Mouse (Mus musculus) stomach, postnatal 0 days (tissue): ENCODE measurements around the gene Sycp2l. TPM values are rescaled to one million over a fixed set of nuclear protein-coding genes. Genes with fewer than 3 reads are reported as not detected.

Experiments used
- ATAC-seq: fragments of 200-750 bp; cut with Nextera tagmentation; 2 replicates; pipeline ENCODE4 v1.8.0; 2017; ENCODE audit not compliant: low FRiP score, low TSS enrichment
- DNase-seq: peaks from one replicate; pipeline ENCODE4 v3.0.0-alpha.2; 2016; ENCODE audit warnings: low spot score
- H3K27ac ChIP-seq: fragments of 300-500 bp; sonication (generic); replicated peaks from 2 replicates; pipeline ENCODE4 v1.5.1; 2014; ENCODE audit warnings: mild to moderate bottlenecking, control low read depth
- H3K27me3 ChIP-seq: fragments of 300-500 bp; sonication (generic); 2 replicates; pipeline ENCODE4 v1.6.1; 2014; ENCODE audit warnings: low read length; ENCODE audit not compliant: control insufficient read depth, insufficient read depth
- H3K36me3 ChIP-seq: fragments of 300-500 bp; sonication (generic); 2 replicates; pipeline ENCODE4 v1.6.1; 2014; ENCODE audit warnings: low read length, mixed read lengths; ENCODE audit not compliant: control insufficient read depth, insufficient read depth
- H3K4me1 ChIP-seq: fragments of 300-500 bp; sonication (generic); replicated peaks from 2 replicates; pipeline ENCODE4 v1.6.1; 2014; ENCODE audit warnings: antibody characterized with exemption; ENCODE audit not compliant: control insufficient read depth, insufficient read depth
- H3K4me2 ChIP-seq: fragments of 300-500 bp; sonication (generic); replicated peaks from 2 replicates; pipeline ENCODE4 v1.6.1; 2014; ENCODE audit warnings: low read depth, mild to moderate bottlenecking, control low read depth, moderate library complexity
- H3K4me3 ChIP-seq: fragments of 300-500 bp; sonication (generic); 2 replicates; pipeline ENCODE4 v1.5.1; 2014; ENCODE audit warnings: low read depth, low read length, control low read depth
- H3K9ac ChIP-seq: fragments of 300-500 bp; sonication (generic); 2 replicates; pipeline ENCODE4 v1.6.1; 2014; ENCODE audit warnings: mild to moderate bottlenecking, low read length, control low read depth, mixed read lengths
- H3K9me3 ChIP-seq: fragments of 300-500 bp; sonication (generic); 2 replicates; pipeline ENCODE4 v1.6.1; 2016; ENCODE audit warnings: low read length; ENCODE audit not compliant: control insufficient read depth
- CTCF ChIP-seq: IDR thresholded peaks from 2 replicates; pipeline ENCODE4 v1.5.1; 2016; ENCODE audit warnings: antibody characterized with exemption, low read depth, mild to moderate bottlenecking, moderate library complexity
- EP300 ChIP-seq: optimal IDR thresholded peaks from 2 replicates; pipeline ENCODE3; 2016; ENCODE audit warnings: antibody characterized with exemption
- WGBS: fragments of 180-500 bp; shearing (Covaris S2); extraction: QIAGEN DNeasy Blood & Tissue Kit; methylation state at CpG from one replicate; pipeline ENCODE4 v1.1.7; 2014; 5-methylcytosine and 5-hydroxymethylcytosine counted together
- polyA plus RNA-seq: library from polyadenylated mRNA; unstranded; fragments of >200 nt; fragmentation: Nextera tagmentation; extraction: Ambion mirVana; gene quantifications from 2 replicates; pipeline ENCODE4 v1.2.1, GENCODE M21; 2015

Sycp2l gene
- polyA plus RNA-seq, 1 experiment from 2014 or later: 0.11 TPM

GRCm38 (mm10) chr13:41091271-41091670, 22.8 kb upstream of the Sycp2l start:
- no peak for TF ChIP-seq EP300
- no peak for TF ChIP-seq CTCF
- H3K27ac ChIP-seq: no peak overlapping the region
- H3K9ac ChIP-seq: no peak overlapping the region
- no peak overlapping the region for H3K4me3 ChIP-seq
- DNase-seq: no peak
- no peaks in the 10 kb centered on the region for H3K27me3 ChIP-seq
- no peaks in the 10 kb centered on the region for H3K9me3 ChIP-seq
- no peaks in the 10 kb centered on the region for H3K4me1 ChIP-seq
- ATAC-seq: no peak
- H3K4me2 ChIP-seq: no peak overlapping the region
- H3K36me3 ChIP-seq: no peaks in the 10 kb centered on the region
- 15% methylated on average over 10 of the region's 10 CpGs for WGBS

DNA sequence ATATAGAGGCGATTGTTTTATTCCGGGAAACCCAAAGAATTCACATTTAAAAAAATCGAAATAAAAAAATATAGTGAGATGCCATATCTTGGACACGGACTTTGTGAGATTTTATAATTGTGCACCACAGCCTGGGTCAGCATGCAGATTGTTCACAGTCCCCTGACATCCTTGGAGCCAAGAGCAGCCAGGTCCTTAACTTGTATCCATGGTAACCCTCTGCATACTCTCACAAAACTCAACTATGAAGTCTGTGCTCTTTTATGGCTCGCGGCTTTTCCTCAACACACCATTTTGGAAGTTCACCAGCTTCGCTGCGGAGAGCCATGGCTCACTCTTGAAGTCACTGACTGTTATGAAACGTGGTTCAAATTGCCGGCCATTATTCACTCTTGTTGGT, 19.9 kb upstream of the Sycp2l start:
- Histone ChIP-seq H3K4me2 (no peak overlapping the region), H3K27me3 (no peaks in the 10 kb centered on the region), H3K9ac (no peak overlapping the region), H3K27ac (no peak overlapping the region), H3K36me3 (no peaks in the 10 kb centered on the region), H3K4me1 (no peaks in the 10 kb centered on the region), H3K9me3 (no peaks in the 10 kb centered on the region), H3K4me3 (no peak overlapping the region)
- no peak for DNase-seq
- WGBS: 70% methylated on average over 10 of the region's 10 CpGs
- TF ChIP-seq EP300: no peak
- TF ChIP-seq CTCF: no peak
- no peak for ATAC-seq

DNA sequence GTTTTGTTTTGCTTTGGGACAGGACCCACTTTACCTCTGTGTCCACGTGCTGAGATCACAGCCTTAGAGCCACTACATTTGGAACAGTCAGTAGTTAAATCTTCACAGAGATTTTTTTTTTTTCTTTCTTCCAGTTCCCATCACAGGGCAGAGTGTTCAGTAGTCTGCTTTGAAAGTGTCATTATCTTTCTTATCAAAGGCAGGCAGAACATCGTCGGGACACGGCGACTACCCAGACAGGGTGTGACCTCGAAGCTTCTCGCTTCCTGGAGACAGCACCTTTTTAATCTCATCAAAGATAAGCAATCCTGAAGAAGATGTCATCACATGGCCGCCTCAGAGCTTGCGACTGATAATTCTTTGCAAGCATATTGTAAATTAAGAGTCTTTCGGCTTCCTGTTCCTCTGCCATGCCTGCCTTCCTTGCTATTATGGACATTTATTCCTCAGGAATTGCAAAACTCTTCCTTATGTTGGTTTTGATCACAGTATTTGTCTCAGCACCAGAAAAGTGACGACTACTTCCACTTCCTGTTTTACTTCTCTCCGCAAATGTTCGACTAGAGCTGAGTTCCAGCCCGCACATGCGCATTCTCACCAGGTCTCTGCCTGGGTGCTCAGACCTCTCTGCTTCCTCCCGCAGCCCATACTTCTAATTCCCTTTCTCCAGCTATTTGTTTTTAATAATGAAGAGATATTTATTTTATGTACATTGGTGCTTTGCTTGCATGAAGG, 16.6 kb upstream of the Sycp2l start:
- DNase-seq (no peak), ATAC-seq (no peak)
- Histone ChIP-seq H3K27ac (no peak overlapping the region), H3K4me3 (no peak overlapping the region), H3K4me1 (no peaks in the 10 kb centered on the region), H3K4me2 (no peak overlapping the region), H3K9ac (no peak overlapping the region), H3K9me3 (no peaks in the 10 kb centered on the region), H3K27me3 (no peaks in the 10 kb centered on the region), H3K36me3 (no peaks in the 10 kb centered on the region)
- WGBS: 53% methylated on average over 16 of the region's 16 CpGs
- TF ChIP-seq EP300 (no peak), CTCF (no peak)

- no peak for DNase-seq
- 83% methylated on average over 15 of the region's 15 CpGs for WGBS
Observed at GRCm38 (mm10) chr13:41098325-41098724, 15.8 kb upstream of the Sycp2l start.

GRCm38 (mm10) chr13:41100031-41100430, 14.1 kb upstream of the Sycp2l start:
- Histone ChIP-seq H3K9me3 (no peaks in the 10 kb centered on the region), H3K4me3 (no peak overlapping the region), H3K27me3 (no peaks in the 10 kb centered on the region), H3K4me2 (no peak overlapping the region), H3K36me3 (no peaks in the 10 kb centered on the region), H3K4me1 (no peaks in the 10 kb centered on the region), H3K27ac (no peak overlapping the region), H3K9ac (no peak overlapping the region)
- 93% methylated on average over 2 of the region's 2 CpGs for WGBS
- ATAC-seq (no peak), DNase-seq (no peak)
- TF ChIP-seq CTCF (no peak), EP300 (no peak)

More at GRCm38 (mm10) chr13:41098325-41098724, 15.8 kb upstream of the Sycp2l start:
- no peak for ATAC-seq
- Histone ChIP-seq H3K27ac (no peak overlapping the region), H3K4me1 (no peaks in the 10 kb centered on the region), H3K4me2 (no peak overlapping the region), H3K27me3 (no peaks in the 10 kb centered on the region), H3K4me3 (no peak overlapping the region), H3K9me3 (no peaks in the 10 kb centered on the region), H3K9ac (no peak overlapping the region), H3K36me3 (no peaks in the 10 kb centered on the region)
- no peak for TF ChIP-seq EP300

DNA sequence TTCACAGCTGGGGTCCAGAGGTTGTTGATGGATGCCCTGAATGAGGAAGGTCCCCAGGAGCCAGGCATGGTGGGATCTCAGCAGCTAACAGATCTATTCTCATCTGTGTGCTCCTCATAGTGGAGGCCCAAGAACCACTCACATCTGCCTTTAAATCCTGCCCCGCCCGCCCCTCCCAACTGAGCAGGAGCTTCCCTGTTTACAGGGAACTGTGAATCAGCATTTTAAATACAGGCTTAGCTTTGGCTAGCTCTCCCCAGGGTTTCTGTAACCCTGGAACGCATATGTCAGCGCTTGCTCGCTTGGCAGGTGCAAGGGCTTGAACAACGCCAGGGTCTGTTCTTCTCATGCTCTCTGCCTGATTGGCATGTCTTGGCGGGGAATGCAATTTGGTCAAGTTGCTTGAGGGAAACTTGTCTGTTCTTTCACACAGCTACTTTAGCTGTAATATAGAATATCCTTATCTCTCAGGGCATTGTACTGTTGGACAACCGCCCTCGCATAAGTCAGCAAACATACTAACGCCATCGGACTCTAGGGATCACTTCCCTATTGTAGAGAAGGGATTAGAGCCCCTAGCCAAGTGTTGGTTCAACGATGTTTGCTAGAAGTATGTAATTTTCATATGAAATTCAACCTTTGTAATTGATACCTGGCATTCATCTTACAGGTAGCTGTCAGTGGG, 10.1 kb upstream of the Sycp2l start:
- ATAC-seq (no peak), DNase-seq (no peak)
- no peak overlapping the region for H3K9ac ChIP-seq
- H3K4me2 ChIP-seq: no peak overlapping the region
- TF ChIP-seq EP300 (no peak), CTCF (no peak)
- WGBS: 67% methylated on average over 12 of the region's 12 CpGs
- H3K27ac ChIP-seq: no peak overlapping the region
- no peaks in the 10 kb centered on the region for H3K27me3 ChIP-seq
- H3K4me1 ChIP-seq: no peaks in the 10 kb centered on the region
- H3K9me3 ChIP-seq: no peaks in the 10 kb centered on the region
- H3K36me3 ChIP-seq: no peaks in the 10 kb centered on the region
- no peak overlapping the region for H3K4me3 ChIP-seq
